Mouse (Mus musculus) kidney, adult 18-20 months (tissue): ENCODE data around the gene Ceacam2.
"Not testable (repeated sequence)": the region's sequence is repeated elsewhere in the genome, so short reads cannot be mapped to it uniquely, and the experiment has no call there.

Source experiments
- DNase-seq: peaks from one replicate; pipeline ENCODE4 v3.0.0; 2021

Ceacam2 gene

DNA sequence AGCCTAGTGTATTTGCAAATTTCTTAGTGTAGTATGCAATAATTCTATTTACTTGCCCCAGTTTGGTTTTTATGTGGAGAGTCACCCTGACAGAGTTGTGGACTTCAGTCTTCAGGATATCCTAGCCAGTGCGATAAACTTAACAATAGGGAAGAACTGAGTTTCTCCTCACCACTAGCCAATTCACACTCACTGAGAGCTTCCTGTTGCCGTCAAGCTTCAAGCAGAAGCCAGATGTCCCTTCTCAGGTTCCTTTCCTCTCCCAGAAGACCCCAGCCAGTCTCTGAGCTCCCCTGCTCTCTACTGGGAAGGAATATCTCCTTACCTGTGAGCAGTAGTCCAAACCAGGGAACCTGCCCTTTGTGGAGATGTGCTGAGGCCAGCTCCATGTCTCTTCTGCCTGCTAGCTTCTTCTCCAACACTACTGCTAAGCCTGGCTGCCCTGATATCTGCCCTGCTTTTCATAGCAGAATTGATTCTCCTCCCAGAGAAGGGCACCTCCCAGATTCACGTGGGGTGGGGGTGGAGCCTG is at the start of gene Ceacam2:
Ceacam2 (minus strand) TSS at position 482 of the 532 bp plus-strand sequence.
- peak; percentile 52 for DNase-seq

DNA sequence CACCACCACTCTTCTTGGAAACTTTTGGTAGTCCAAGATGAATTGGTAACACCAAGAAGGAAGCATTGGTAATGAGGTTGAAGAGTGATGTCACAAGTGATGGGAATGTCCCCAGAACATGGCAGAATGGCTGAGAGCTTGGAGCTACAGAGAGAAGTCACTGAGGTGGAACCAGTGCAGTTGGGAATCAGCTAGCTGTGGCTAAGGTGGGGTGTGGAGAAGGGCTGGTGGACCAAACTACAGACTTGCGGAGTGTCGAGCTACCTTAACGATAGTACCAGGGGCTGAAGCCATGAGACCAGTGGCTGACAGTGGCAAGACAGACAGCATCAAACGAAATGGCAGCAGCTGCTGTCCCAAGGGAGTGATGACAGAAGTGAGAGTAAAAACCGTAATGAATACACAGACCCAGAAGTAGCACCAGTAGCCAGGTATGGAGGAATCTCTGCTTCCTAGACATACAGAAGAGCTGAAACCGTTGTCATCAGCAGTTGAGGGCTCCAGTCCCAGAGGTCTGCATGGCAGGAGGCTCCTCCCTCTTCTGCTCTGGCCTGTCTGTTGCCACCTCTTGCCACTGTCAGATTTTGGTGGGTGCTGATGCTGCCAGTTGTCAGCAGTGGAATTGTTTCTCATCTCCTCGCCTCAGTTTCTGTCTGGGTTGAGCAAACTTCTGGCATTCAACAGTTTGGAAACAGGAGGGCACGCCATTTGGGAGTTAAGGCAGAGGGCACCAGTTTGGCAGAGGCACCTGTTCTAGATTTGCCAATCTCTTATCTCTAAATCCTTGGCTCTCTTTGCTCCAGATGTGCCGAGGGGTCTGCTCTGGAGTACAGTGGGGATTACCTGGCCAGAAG is 45.9 kb upstream of the Ceacam2 start:
- no peak for DNase-seq

DNA sequence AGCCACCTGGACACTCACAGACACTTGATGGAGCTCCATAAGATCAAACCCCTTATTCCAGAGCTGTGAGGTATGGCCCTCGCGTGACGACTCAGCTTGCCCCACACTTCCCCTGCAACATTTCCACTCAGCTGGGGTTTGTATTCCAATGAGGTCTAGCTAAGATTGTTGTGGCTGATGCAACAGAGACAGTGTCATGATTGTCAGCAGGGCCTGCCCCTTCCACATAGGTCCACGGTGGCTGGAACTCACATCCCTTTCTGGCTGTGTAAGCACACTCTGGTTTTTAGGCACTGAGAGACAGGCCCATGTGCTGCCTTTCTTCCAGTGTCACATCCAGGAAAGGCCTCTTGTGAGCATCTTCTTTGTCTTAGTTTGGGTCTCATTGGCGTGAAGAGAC is 45.0 kb upstream of the Ceacam2 start:
- DNase-seq: no peak

DNA sequence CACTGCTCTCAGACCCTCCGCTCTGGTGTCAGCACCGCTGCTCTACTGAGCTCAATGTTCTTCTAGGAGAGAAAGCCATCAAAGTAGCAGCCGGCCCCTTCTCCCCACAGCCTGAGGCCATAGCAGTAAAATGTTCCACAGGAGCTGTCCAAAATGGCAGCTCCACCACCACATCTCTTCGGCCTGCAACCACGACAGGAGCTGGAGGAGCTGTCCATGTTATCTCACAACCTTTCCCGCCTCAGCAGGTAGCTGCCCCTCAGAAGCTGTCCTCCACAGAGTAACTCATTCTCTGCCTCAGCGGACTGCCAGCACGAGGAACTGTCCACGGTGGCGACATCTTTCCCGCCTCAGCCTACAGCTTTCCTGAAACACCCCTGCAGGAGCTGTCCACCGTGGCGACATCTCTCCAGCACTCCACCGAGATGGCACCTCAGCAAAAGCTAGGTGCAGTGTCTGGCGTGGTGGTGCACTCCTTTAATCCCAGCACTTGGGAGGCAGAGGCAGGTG is 42.7 kb upstream of the Ceacam2 start:
- no peak for DNase-seq

DNA sequence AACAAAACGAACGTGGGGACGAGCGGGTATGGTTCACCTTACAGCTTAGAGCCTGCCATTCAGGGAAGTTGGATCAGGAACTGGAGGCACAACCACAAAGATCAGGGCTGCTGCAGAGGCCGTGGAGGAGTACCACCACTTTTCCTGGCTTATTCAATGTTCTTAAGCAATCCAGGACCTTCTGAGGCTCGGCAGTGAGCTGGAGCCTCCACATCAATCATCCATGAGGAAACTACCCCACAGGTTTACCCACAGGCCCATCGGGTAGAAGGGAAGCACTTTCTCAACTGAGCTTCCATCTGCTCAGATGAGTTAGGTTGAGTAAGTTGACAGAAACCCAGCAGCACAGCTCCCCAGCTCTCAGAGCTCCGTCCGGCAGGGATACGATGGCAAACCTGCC is 39.8 kb upstream of the Ceacam2 start:
- no peak for DNase-seq

DNA sequence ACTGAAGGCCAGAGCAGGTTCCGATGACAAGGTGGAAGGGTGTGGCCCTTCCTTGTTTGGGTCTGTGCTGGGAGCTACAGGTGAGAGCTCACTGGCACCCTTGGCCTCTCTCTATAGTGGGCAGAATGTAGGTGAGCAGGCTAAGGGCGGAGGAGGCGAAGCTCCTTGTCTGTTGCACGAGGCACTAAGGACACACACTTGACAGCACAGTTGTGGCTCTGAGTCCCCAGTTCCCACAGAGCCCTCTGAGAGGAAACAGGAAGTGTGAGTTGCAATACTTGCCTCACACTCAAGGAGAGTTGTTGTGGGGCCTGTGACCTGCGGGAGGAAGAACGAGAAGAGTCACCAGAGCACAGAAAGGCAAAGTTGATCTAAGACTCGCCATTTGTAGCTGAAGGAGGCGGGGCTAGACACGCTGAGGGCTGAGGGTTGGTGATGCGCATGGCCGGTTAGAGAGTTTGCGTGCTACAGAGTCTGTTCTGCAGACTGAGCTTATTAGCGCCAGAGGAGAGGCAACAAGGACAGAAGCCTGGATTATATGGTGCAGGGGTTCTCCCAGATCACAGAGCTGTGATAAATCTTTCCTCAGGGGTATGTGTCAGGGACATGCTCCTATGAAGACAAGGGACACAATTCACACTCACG is 37.3 kb upstream of the Ceacam2 start:
- peak; percentile 22 for DNase-seq

DNA sequence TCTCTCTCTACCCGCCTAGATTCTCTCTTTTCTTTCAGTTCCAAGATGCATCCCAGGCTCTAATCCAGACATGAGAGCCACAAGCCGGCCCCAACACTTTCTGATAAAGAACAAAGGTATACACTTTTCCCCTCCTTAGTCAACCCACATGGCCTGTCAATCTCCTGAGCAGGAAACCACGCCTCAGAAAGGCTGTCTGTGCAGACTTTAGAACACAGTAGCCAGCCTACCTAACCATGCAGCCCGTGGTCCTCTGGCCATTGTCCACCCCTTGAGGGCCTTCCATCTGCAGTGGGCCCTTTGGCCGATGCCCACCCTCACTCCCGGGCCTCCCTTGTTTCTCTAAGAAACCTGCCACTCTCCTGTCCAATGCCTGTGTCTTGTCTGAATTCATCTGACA is 36.7 kb upstream of the Ceacam2 start:
- DNase-seq: not testable (repeated sequence)

DNA sequence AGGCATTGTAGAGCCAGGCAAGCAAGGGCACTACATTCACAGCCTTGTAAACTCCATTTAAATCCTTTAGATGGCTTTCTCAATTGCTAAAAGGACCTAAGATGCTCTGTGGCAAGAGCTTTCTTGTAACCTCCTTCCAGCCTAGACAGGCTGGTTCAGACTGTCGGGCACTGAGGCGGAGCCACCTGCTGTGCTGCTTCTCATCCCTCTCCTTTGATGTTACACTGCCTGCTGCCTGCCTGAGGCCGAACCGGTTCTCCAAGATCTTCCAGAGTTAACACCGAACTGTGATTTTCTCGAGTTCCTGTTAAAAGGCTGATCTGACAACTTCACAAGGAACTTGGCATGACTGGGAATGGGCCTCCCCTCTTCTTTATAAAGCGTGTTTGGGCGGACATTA is 36.2 kb upstream of the Ceacam2 start:
- no peak for DNase-seq

DNA sequence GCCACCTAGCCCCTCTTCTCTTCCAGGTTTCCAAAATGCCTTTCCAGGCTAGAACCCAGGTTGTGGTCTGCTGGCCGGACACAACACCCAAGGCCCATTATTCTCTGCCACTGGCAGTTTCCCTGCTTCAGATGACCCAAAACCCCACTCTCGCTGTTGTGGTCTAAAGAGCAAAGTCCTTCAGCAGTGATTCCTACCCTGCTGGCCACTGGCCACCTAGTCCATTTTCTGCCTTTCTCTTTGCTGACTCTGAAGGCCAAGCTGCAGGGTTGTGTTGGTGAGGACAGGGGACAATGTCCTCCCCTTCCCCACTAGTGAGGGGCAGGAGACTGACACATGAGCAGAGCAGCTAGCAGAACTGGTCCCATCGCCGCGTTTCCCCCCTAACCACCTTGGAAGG is 35.4 kb upstream of the Ceacam2 start:
- peak; percentile 76 for DNase-seq

DNA sequence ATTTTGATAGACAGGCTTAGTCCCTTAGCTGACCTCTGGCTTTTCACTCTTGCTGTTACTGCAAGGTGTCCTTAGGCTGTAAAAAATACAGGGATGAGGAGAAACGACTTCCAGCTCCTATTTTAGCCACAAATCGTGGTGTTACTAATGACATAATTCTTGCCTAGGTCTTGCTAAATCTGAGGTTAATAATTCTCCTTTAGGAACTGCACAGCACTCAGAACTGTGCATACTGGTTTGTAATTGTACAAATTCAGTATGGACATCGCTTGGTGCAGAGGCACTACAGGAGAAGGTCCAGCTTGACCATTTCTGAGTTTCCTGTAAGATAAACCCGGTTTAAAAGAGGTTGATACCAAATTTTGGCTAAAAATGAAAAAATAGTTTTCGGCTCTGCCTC is 34.1 kb upstream of the Ceacam2 start:
- not testable (repeated sequence) for DNase-seq

DNA sequence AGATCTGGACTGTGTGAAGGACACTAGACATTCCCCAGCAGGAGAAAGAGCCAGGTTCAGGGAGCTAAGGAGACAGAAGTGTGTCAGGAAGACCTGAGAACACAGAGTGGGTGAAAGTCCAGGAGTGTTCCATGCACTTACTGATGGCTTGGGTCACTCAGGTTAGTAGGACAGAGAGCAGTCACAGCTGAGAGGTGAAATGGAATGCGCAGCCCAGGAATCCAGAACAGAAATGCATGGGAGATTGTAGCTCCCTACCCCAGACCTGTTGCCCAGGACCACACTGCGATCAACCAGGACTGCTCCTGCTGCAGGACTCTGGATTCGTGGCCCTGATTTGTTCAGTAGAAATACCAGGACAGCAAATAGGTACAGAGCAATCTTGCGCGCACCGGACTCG is 29.1 kb upstream of the Ceacam2 start:
- DNase-seq: peak; percentile 54

DNA sequence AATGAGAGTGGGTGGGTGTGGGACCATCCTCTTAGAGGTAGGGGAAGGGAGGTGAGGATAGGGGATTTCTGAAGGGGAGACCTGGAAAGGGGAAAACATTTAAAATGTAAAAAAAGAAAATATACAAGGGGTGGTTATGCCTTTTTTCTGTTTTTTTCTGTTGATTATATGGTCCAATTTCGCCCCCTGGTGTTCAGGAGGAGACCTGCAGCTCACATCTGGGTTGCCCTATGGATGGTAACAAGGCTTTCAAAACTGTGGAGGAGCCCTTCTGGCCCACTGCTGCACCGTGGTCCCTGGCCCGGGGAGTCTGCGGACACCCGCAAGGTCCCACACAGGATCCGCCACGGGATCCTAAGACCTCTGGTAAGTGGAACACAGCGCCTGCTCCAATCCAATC is 1.8 kb upstream of the Ceacam2 start:
- DNase-seq: peak; percentile 58

DNA sequence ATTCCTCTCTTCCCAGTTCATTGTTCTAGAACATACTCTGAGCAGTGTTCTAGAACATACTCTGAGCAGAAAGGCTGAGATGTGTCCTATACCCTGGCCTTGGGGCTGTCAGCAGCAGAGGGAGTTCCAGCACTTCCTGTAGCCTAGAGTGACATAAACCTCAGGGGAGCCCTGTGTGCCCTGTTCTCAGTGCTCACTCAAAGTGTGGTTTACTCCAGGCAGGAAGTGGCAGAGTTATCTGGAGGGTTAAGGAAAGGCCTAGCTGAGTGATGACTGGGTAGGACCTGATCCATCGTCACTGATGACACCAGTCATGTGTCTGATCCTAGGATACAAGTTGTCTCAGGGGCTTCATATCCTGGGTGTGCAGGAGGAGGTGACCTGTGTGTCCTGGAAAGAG is 297 bp upstream of the Ceacam2 start:
- DNase-seq: not testable (repeated sequence)

DNA sequence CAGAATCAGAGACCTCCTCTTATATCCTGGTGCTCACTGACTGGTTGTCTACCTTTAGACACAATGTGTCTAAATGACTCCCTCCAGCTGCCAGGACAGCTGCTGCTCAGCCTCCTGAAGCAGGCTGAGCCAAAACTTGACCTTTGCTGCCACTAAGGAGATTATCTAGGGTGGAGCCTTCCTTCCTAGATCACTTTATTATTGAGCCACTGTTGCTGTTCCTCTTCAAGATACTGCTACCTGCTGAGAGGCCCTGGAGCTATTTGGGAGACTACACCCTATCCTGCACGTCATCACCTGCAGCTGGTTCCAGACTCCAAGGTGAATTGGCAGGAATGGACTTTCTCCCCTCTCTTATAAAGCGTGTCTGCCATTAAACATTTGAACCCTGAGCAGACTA is 8.8 kb downstream of the Ceacam2 start:
- DNase-seq: no peak

DNA sequence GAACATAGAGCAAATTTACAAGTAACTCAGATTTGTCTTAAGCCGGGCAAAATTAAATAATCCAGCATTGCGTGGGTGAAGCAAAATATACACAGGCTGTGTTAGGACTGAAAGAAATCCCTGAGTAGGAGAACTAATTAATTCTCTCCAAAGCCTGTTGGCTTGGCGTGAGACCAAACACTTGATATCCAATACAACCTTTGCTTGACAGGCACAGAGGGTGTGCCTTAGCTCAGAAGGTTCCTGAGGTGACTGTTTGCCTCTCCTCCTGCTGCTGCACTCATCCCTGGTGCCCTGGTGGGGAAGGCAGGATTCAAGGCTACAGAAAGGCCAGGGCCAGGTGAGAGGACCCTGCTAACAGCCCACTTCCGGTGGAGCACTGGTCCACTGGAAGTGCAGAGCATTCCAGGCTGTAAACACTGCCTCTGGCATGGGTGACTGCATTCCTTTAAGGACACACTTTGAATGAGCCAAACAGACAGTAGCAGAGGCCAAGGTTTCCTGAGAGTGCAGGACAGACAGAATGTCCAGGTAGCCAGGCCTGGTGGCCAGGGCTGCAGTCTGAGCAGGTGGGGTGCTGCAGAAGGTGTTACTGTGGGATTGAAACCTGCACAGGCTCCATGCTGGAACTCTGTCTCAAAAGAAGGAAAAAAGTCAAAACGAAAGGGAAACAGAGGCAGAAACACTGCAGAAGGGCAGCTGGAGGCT is 23.4 kb downstream of the Ceacam2 start:
- not testable (repeated sequence) for DNase-seq

DNA sequence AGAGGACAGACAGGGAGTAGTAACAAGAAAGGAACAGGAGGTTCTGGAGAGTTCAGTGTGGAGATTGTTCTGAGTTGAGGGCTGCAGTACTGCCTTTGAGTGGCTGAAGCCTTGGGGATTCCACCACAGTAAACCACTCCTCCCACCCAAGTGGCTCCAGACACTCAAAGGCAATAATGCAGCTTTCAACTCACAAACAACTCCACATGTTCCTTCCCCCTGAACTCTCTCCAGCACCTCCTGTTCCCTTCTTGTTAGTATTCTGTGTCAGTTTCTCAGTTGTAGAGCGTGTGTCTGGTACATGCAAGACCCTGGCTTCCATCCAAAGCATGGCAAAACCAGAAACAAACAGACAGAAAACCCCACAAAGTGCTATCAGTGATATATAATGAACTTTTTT is 24.0 kb downstream of the Ceacam2 start:
- not testable (repeated sequence) for DNase-seq

DNA sequence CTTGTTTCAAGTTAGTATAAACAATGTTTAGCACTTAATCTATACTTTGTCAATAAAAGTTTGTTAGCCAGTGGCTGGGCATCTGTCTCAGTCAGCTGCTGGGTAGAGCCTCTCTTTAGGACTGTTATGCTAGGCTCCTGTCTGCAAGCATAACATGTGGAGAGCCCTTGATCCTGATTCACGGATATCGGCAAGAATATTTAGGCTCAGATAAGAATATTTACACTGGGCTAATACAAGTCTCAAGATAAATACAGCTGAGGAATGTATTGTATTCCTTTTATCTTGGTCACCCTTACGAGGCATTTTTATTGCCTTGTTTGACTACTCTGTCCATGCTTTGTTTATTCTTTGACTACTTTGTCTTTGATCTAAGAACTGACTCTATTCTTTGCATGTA is 29.7 kb downstream of the Ceacam2 start:
- no peak for DNase-seq

DNA sequence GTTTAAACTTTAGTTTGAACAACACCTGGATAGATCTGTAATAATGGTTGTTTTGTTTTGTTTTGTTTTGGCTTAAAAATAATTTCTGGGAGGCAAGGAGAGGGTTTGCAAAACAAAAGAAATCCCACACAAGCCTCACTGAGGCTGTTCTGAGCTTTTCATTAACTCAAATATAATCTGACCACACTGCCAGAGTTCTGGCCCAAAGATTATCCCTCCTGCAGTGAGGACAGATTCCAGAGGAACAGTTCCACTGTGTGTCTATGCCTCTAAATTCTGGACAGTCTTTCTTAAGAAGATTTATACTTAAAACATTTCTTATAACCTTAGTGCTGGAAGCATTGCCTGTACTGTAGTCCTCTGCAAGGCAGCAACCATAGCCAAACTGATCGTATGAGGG is 45.0 kb downstream of the Ceacam2 start:
- DNase-seq: no peak

DNA sequence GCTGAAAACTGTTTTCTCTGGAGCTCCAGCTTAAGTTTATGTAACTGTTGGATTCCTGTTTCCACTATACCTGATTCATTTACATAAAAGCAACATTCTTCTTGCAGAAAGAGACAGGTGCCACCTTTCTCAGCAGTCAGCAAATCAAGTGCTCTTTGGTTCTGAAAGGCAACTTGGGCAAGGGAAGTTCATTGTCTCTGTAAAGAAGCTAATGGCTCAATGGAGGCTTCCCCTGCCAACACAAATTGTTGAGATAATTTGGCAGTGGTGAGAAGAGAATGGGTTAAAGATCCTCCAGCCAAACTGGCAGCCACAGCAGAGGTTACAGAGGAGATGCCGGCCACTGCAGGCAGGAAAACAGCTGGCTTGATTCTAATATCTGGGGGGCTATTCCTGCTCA is 49.0 kb downstream of the Ceacam2 start:
- DNase-seq: not testable (repeated sequence)

DNA sequence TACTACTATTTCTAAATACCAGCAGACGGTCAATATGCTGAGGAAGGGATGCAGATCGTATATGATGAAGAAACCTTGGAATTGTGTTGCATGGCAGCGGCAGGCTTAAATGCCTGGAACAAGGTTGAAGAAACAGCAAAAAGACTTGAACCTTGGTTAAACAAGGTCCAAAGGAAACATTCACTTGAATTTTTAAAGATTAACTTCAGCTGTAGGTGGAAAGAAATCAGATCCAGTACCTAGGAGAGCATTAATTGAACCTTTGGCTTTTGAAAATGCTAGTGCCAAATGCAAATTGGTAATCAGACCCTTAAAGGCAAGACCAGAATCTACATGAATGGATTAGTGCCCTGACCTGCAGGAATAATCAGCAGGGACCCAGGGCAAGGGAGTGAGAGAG is 50.3 kb downstream of the Ceacam2 start:
- peak; percentile 48 for DNase-seq

DNA sequence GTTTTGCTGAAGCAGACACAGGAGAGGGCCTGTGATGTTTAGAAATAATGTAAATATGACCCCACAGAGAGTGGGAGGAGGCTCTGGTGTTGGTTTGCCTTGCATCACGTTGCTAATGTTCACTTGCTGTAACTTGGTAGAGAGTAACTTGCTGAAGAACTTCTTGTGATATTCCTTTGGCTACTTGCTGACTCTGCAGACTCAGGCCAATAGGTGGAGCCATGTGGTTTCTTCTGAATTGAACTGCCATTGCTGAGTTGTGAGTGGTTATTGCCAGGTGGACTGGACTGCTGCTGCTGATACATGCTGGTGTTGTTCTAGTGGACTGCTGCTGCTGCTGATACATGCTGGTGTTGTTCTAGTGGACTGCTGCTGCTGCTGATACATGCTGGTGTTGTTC is 53.5 kb downstream of the Ceacam2 start:
- peak; percentile 65 for DNase-seq

DNA sequence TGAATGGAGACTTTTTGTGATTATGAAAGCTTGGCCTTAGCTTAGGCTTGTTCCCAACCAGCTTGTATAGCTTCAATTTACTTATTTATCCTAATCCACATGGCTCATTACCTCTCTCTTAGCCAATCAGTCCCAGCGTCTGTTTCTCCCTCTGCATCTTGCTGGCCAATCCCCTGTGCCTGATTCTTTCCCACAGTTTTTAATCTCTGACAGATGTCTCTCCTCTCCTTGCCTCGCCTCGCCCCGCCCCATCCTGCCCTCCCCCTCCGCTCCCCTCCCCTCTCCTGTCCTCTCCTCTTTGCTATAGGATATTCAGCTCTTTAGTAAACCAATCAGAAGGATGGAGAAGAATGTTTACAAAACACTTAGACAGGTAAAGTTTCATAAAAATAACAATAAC is 54.6 kb downstream of the Ceacam2 start:
- DNase-seq: no peak

DNA sequence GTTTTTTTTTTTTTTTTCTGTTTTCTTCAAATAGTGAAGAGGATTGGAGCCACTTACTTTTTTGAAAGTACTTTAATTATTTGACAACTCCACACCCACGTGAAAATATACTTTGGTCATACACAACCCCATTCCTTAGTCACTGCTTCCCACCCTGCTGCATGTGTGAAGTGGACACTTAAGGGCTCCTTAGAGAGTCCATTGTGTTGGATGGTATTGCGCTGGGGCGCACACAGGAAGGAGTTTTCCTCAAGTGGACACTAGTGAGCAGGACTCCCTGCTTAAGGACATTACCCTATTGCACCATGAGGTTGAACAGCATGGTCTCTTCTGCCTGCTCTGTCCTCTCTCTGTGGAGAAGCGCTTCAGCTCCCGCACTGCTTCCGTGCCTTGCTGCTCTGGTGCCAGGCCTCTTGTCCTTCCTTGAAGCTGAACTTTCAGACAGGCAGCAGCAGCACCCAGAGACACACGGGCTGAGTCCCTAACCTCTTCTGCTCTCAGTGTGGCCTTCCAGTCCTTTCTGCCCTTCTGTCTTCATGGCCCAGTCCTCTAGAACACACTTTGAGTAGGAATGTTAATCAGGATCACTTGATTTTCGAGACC is 56.4 kb downstream of the Ceacam2 start:
- no peak for DNase-seq
